Mouse (Mus musculus) lung, adult 2 months (tissue): Measurements from ENCODE around the gene S100a4. TPM values are rescaled to one million over a fixed set of nuclear protein-coding genes. Genes with fewer than 3 reads are reported as not detected.

Experiments
- DNase-seq: peaks from one replicate; pipeline ENCODE4 v3.0.0; 2022
- H3K4me1 ChIP-seq: fragments of 200-500 bp; 2 replicates; pipeline ENCODE4 v1.6.1; 2011; ENCODE audit warnings: low read length; ENCODE audit not compliant: control insufficient read depth, insufficient read depth
- H3K4me3 ChIP-seq: fragments of 200-500 bp; replicated peaks from 2 replicates; pipeline ENCODE3; 2011; ENCODE audit warnings: low read depth, mild to moderate bottlenecking, control low read depth, low read length; ENCODE audit errors: extremely low read depth
- CTCF ChIP-seq: fragments of 200-500 bp; IDR thresholded peaks from 2 replicates; pipeline ENCODE4 v1.5.1; 2011; ENCODE audit warnings: mild to moderate bottlenecking, low read length, control low read depth; ENCODE audit not compliant: insufficient read depth
- POLR2A ChIP-seq: fragments of 200-500 bp; IDR thresholded peaks from 2 replicates; pipeline ENCODE4 v1.6.1; 2011; ENCODE audit warnings: low read depth, mild to moderate bottlenecking, control low read depth, low read length, borderline replicate concordance; ENCODE audit errors: extremely low read depth
- WGBS: fragments of 180-500 bp; shearing (Covaris S2); methylation state at CpG from one replicate; pipeline ENCODE4 v1.1.7; 2018; 5-methylcytosine and 5-hydroxymethylcytosine counted together
- polyA plus RNA-seq: library from polyadenylated mRNA; depleted of rRNA; stranded (reverse); fragments of >200 nt; gene quantifications from 2 replicates; pipeline ENCODE4 v1.2.3, GENCODE M21; 2012

The S100a4 gene
- polyA plus RNA-seq, 1 experiment, result 51.0 TPM

- TF ChIP-seq POLR2A (no peak), CTCF (no peak)
- Histone ChIP-seq H3K4me1 (peaks cover 12% of the 10 kb centered on the region), H3K4me3 (no peak overlapping the region)
- DNase-seq, result no peak
- WGBS, result 42% methylated on average over 3 of the region's 3 CpGs
Measured at GRCm38 (mm10) chr3:90583893-90584292, 19.7 kb upstream of the S100a4 start.

DNA sequence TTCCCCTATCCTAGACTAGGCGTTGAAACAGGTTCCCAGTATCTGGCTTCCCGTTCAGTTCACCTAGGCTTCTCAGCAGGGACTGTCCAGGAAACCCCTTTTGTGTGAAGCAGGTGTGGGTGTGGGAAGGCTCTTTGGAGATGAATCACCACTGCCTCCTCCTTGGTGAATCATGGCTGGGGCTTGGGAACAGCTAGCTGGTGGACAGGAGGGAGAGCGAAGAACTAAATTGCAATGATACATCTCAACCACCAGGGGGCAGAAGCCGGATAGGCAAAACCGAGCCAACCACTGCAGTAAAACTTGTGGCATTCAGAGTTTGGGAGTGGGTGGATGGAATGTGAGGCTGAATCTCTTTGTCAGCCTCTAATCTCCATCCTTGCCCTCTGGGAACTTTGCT, 18.0 kb upstream of the S100a4 start:
- Histone ChIP-seq H3K4me1 (peaks cover 12% of the 10 kb centered on the region), H3K4me3 (no peak overlapping the region)
- peak; percentile 65 for DNase-seq
- TF ChIP-seq POLR2A (no peak), CTCF (peak; percentile 88)
- WGBS, result 25% methylated on average over 5 of the region's 5 CpGs

- WGBS, result 77% methylated on average over 15 of the region's 15 CpGs
- DNase-seq, result peak; percentile 39
- peaks cover 12% of the 10 kb centered on the region for H3K4me1 ChIP-seq
- H3K4me3 ChIP-seq, result no peak overlapping the region
- TF ChIP-seq CTCF (no peak), POLR2A (no peak)
Measured at GRCm38 (mm10) chr3:90586016-90586643, 17.4 kb upstream of the S100a4 start.

- TF ChIP-seq CTCF (no peak), POLR2A (0 out of 2 replicates have a peak, but pooled peaks have one; percentile 5)
- Histone ChIP-seq H3K4me1 (peaks cover 12% of the 10 kb centered on the region), H3K4me3 (no peak overlapping the region)
- DNase-seq, result peak; percentile 67
- 29% methylated on average over 10 of the region's 10 CpGs for WGBS
Measured at GRCm38 (mm10) chr3:90586906-90587305, 16.7 kb upstream of the S100a4 start.

GRCm38 (mm10) chr3:90587361-90588101, 16.0 kb upstream of the S100a4 start:
- 72% methylated on average over 14 of the region's 14 CpGs for WGBS
- peak; percentile 24 for DNase-seq
- no peak overlapping the region for H3K4me3 ChIP-seq

GRCm38 (mm10) chr3:90589390-90589789, 14.2 kb upstream of the S100a4 start:
- H3K4me1 ChIP-seq, result peaks cover 12% of the 10 kb centered on the region
- TF ChIP-seq CTCF (no peak), POLR2A (no peak)
- WGBS, result 51% methylated on average over 6 of the region's 6 CpGs
- DNase-seq, result no peak
- no peak overlapping the region for H3K4me3 ChIP-seq

More at GRCm38 (mm10) chr3:90587361-90588101, 16.0 kb upstream of the S100a4 start:
- TF ChIP-seq CTCF, result no peak
- TF ChIP-seq POLR2A, result no peak
- H3K4me1 ChIP-seq, result peaks cover 12% of the 10 kb centered on the region

DNA sequence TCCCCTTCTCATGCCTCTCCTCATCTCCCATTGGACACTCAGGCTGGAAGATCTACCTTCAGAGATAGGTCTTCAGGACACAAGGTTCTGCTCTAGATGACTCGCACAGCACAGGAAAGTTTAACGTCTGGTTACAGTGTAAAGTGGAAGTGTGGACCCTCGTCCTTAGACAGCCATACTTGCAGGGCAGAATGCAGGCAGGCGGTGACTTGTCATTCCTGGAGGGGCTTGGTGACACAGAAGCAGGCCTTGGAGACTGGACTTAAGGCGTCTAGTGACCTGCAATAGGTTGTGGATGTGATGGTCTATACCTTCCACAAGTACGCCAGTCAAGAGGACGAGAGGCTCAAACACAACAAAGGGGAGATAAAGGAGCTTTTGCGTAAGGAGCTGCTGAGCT, 13.6 kb upstream of the S100a4 start, which contains the start of gene S100a2:
Gene S100a2, plus strand, starts transcription at position 301 of the 400 bp plus-strand sequence.
- Histone ChIP-seq H3K4me1 (peaks cover 12% of the 10 kb centered on the region), H3K4me3 (no peak within 1 kb of the TSS)
- 91% methylated on average over 8 of the region's 8 CpGs for WGBS
- TF ChIP-seq CTCF (no peak), POLR2A (no peak)
- DNase-seq, result no peak

GRCm38 (mm10) chr3:90594466-90594865, 9.1 kb upstream of the S100a4 start:
- H3K4me1 ChIP-seq, result no peaks in the 10 kb centered on the region
- H3K4me3 ChIP-seq, result no peak overlapping the region
- TF ChIP-seq CTCF (no peak), POLR2A (no peak)
- DNase-seq, result no peak
- WGBS, result 83% methylated on average over 1 of the region's 1 CpGs

GRCm38 (mm10) chr3:90595556-90595955, 8.0 kb upstream of the S100a4 start:
- WGBS, result 67% methylated on average over 5 of the region's 5 CpGs
- no peaks in the 10 kb centered on the region for H3K4me1 ChIP-seq
- TF ChIP-seq CTCF, result no peak
- TF ChIP-seq POLR2A, result no peak
- no peak for DNase-seq
- no peak overlapping the region for H3K4me3 ChIP-seq

GRCm38 (mm10) chr3:90596810-90597209, 6.8 kb upstream of the S100a4 start:
- no peak overlapping the region for H3K4me3 ChIP-seq
- DNase-seq, result no peak
- H3K4me1 ChIP-seq, result no peaks in the 10 kb centered on the region
- 89% methylated on average over 6 of the region's 6 CpGs for WGBS
- no peak for TF ChIP-seq CTCF
- no peak for TF ChIP-seq POLR2A

GRCm38 (mm10) chr3:90597736-90598135, 5.8 kb upstream of the S100a4 start:
- 28% methylated on average over 6 of the region's 6 CpGs for WGBS
- TF ChIP-seq CTCF (no peak), POLR2A (no peak)
- H3K4me1 ChIP-seq, result no peaks in the 10 kb centered on the region
- H3K4me3 ChIP-seq, result no peak overlapping the region
- DNase-seq, result no peak
